Mouse (Mus musculus) testis, adult 2 months (tissue): ENCODE results near the gene Ube2g2.

Experiments
- CTCF ChIP-seq: fragments of 200-500 bp; IDR thresholded peaks from 2 replicates; pipeline ENCODE4 v1.5.1; 2012; ENCODE audit warnings: low read depth, mild to moderate bottlenecking, inconsistent platforms, low read length, moderate library complexity; ENCODE audit not compliant: control insufficient read depth, insufficient read depth, insufficient replicate concordance
- POLR2A ChIP-seq: fragments of 200-500 bp; IDR thresholded peaks from 2 replicates; pipeline ENCODE4 v1.6.1; 2012; ENCODE audit warnings: low read depth, mild to moderate bottlenecking, inconsistent platforms, low read length, moderate library complexity; ENCODE audit not compliant: control insufficient read depth

GRCm38 (mm10) chr10:77615647-77616046 is 6.4 kb upstream of the Ube2g2 start:
- TF ChIP-seq CTCF (no peak), POLR2A (no peak)
